Mouse (Mus musculus): ENCODE measurements at regions not wholly inside any gene's neighbourhood (a gene's known extent, or its start where the extent isn't known, plus 50 kb on each side); places are given as distances from the start of the nearest gene placed in this dataset.
A peak's percentile ranks its signal among the peaks of the same experiment; 100 is the strongest.

- ATAC-seq (ENCODE audit: low read depth) = no peak
These were observed 163.6 kb downstream of the Zfp36l1 start for GRCm38 (mm10) chr12:79949101-79949824.

GRCm38 (mm10) chr12:79947574-79947973, 165.2 kb downstream of the Zfp36l1 start:
- 72% methylated on average over 4 of the region's 4 CpGs for WGBS (ENCODE audit: insufficient replicate concordance)
- Histone ChIP-seq H3K4me1 (replicated peaks) (peaks cover 40% of the 10 kb centered on the region), H3K9me3 (replicated peaks) (no peaks in the 10 kb centered on the region), H3K4me2 (no peak overlapping the region), H3K27ac (no peak overlapping the region), H3K9ac (no peak overlapping the region), H3K36me3 (no peaks in the 10 kb centered on the region), H3K27me3 (no peaks in the 10 kb centered on the region), H3K4me3 (replicated peaks) (no peak overlapping the region)
- DNase-seq (no peak), ATAC-seq (ENCODE audit: low read depth) (no peak)

More at GRCm38 (mm10) chr12:79949101-79949824, 163.6 kb downstream of the Zfp36l1 start:
- H3K27me3 ChIP-seq = no peaks in the 10 kb centered on the region
- H3K36me3 ChIP-seq = no peaks in the 10 kb centered on the region
- DNase-seq = no peak
- H3K9ac ChIP-seq = no peak overlapping the region
- H3K4me3 ChIP-seq (replicated peaks) = no peak overlapping the region
- H3K27ac ChIP-seq = no peak overlapping the region
- no peak overlapping the region for H3K4me2 ChIP-seq
- peaks cover 24% of the 10 kb centered on the region for H3K4me1 ChIP-seq (replicated peaks)
- 64% methylated on average over 14 of the region's 14 CpGs for WGBS (ENCODE audit: insufficient replicate concordance)
- H3K9me3 ChIP-seq (replicated peaks) = no peaks in the 10 kb centered on the region

- no peak overlapping the region for H3K4me2 ChIP-seq
- no peak overlapping the region for H3K27ac ChIP-seq
- no peaks in the 10 kb centered on the region for H3K36me3 ChIP-seq
- DNase-seq = no peak
- H3K9ac ChIP-seq = no peak overlapping the region
- peaks cover 43% of the 10 kb centered on the region for H3K4me1 ChIP-seq (replicated peaks)
- H3K4me3 ChIP-seq (replicated peaks) = no peak overlapping the region
- WGBS (ENCODE audit: insufficient replicate concordance) = 76% methylated on average over 10 of the region's 10 CpGs
- ATAC-seq (ENCODE audit: low read depth) = no peak
- H3K9me3 ChIP-seq (replicated peaks) = no peaks in the 10 kb centered on the region
- no peaks in the 10 kb centered on the region for H3K27me3 ChIP-seq
These were observed 166.0 kb downstream of the Zfp36l1 start for GRCm38 (mm10) chr12:79946777-79947176.

DNA sequence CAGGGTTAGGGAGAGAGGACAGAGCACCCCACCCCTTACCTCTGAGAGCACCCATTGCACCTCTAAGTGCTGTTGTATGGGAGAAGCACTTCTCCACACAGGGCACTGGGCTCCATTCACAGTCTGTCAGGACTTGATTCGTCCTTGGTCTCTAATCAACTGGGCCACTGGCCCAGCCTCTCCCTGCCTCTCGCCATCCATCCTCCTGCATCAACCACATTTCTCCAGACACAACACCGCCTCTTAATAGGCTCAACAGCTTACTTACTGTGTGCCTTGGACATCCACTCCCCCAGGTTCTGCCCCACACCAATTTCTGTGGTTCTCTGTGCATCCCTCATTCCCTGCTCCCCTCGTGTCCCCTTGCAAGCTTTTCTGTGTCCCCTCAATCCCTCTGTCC, 166.9 kb downstream of the Zfp36l1 start:
- no peak for DNase-seq
- no peak overlapping the region for H3K4me3 ChIP-seq (replicated peaks)
- no peak overlapping the region for H3K9ac ChIP-seq
- no peak overlapping the region for H3K4me2 ChIP-seq
- no peaks in the 10 kb centered on the region for H3K9me3 ChIP-seq (replicated peaks)
- peaks cover 43% of the 10 kb centered on the region for H3K4me1 ChIP-seq (replicated peaks)
- peak overlapping the region; percentile 82 for H3K27ac ChIP-seq
- 68% methylated on average over 4 of the region's 4 CpGs for WGBS (ENCODE audit: insufficient replicate concordance)
- H3K36me3 ChIP-seq = no peaks in the 10 kb centered on the region
- H3K27me3 ChIP-seq = no peaks in the 10 kb centered on the region
- no peak for ATAC-seq (ENCODE audit: low read depth)

DNA sequence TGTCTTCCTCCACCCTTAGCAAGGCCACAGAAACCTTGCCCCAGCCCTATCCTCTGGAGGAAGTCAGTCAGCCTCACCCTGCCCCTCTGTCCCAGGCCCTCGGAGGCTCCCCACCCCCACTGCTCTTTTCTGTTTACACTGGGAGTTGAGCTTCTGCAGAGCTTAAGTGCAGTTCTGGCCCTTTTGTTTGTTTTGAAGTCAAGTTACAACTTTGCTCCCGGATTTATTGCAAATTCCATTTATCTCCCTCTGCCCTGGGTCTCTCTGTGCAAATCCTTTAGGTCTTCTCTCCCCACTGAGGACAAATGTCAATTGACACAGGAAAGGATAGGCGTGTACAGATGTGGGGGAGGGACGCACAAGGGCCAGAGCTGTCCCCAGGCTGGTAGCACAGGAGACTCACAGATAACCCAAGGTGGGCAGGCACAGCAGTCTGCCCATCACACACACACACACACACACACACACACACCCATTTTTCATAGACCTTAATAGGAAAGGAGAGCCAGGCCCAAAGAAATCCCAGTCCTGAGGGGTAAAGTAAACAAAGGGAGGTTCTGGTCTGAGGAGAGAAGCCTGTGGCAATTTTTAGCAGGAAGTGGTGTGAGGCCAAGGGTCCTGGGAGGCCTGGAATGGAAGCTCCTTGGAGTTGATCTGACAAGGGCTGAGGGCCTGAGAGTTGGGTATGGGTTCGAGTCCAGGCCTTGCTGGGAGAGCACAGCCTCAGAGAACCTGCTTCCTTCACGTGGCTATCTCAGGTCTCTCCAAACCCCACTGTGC, 167.9 kb downstream of the Zfp36l1 start:
- Histone ChIP-seq H3K4me2 (no peak overlapping the region), H3K9me3 (replicated peaks) (no peaks in the 10 kb centered on the region), H3K36me3 (no peaks in the 10 kb centered on the region), H3K9ac (no peak overlapping the region), H3K27ac (peak overlapping the region; percentile 82), H3K27me3 (no peaks in the 10 kb centered on the region), H3K4me3 (replicated peaks) (no peak overlapping the region), H3K4me1 (replicated peaks) (peaks cover 43% of the 10 kb centered on the region)
- ATAC-seq (ENCODE audit: low read depth) (peak; percentile 73), DNase-seq (no peak)
- 15% methylated on average over 6 of the region's 6 CpGs for WGBS (ENCODE audit: insufficient replicate concordance)

GRCm38 (mm10) chr12:79944090-79944489, 168.7 kb downstream of the Zfp36l1 start:
- Histone ChIP-seq H3K27ac (peak overlapping the region; percentile 82), H3K4me2 (no peak overlapping the region), H3K9me3 (replicated peaks) (no peaks in the 10 kb centered on the region), H3K4me3 (replicated peaks) (no peak overlapping the region), H3K27me3 (no peaks in the 10 kb centered on the region), H3K4me1 (replicated peaks) (peaks cover 43% of the 10 kb centered on the region), H3K36me3 (no peaks in the 10 kb centered on the region), H3K9ac (no peak overlapping the region)
- DNase-seq = no peak
- no peak for ATAC-seq (ENCODE audit: low read depth)
- 62% methylated on average over 10 of the region's 10 CpGs for WGBS (ENCODE audit: insufficient replicate concordance)

DNA sequence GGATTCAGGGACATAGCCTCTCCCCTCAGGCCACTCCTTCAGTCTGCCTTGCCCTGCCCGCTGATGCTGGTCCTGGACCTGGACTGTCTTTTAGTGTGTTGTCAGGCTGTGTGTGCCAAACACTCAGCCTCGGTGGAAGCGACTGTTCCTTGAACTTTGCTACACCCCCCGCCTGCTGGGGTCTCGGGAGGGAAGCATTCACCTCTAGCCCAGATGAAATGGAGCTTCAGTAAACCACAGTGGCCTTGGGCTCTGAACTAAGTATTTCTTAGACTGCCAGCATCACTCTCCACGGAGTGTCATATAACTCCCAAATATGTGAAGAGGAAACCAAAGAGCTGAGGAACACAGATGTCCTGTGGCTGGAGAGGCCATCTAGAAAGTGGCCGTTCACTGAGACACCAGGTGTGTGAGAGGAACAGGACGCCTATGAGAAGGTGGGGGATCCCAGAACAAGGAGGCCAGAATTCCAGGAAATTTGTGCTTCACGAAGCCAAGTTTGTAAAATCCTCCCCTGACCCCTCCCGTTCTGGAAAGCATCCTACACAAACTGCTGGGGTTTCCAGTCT, 170.2 kb downstream of the Zfp36l1 start:
- WGBS (ENCODE audit: insufficient replicate concordance) = 49% methylated on average over 10 of the region's 10 CpGs
- H3K4me3 ChIP-seq (replicated peaks) = no peak overlapping the region
- peaks cover 46% of the 10 kb centered on the region for H3K4me1 ChIP-seq (replicated peaks)
- H3K9me3 ChIP-seq (replicated peaks) = no peaks in the 10 kb centered on the region
- no peak overlapping the region for H3K4me2 ChIP-seq
- DNase-seq (no peak), ATAC-seq (ENCODE audit: low read depth) (no peak)
- no peaks in the 10 kb centered on the region for H3K27me3 ChIP-seq
- H3K36me3 ChIP-seq = no peaks in the 10 kb centered on the region
- no peak overlapping the region for H3K9ac ChIP-seq
- H3K27ac ChIP-seq = no peak overlapping the region

DNA sequence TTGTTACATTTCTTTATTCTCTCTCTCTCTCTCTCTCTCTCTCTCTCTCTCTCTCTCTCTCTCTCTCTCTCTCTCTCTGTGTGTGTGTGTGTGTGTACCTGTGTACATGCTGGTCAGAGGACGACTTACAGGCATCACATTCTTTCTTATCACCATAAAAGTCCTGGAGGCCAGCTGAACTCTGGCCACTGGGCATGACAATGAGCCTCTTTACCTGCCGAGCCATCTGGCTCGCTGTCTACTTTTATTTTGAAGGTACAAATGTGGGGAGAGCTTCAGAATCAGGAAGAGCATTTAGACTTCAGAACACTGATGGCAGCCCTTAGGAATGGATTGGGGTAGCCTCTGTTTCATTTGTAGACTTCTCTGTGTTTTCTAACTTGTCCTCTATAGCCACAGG, 171.0 kb downstream of the Zfp36l1 start:
- WGBS (ENCODE audit: insufficient replicate concordance) = 43% methylated on average over 3 of the region's 3 CpGs
- Histone ChIP-seq H3K9me3 (replicated peaks) (no peaks in the 10 kb centered on the region), H3K9ac (no peak overlapping the region), H3K4me3 (replicated peaks) (no peak overlapping the region), H3K27ac (no peak overlapping the region), H3K4me1 (replicated peaks) (peaks cover 46% of the 10 kb centered on the region), H3K4me2 (no peak overlapping the region), H3K27me3 (no peaks in the 10 kb centered on the region), H3K36me3 (no peaks in the 10 kb centered on the region)
- DNase-seq (no peak), ATAC-seq (ENCODE audit: low read depth) (no peak)

DNA sequence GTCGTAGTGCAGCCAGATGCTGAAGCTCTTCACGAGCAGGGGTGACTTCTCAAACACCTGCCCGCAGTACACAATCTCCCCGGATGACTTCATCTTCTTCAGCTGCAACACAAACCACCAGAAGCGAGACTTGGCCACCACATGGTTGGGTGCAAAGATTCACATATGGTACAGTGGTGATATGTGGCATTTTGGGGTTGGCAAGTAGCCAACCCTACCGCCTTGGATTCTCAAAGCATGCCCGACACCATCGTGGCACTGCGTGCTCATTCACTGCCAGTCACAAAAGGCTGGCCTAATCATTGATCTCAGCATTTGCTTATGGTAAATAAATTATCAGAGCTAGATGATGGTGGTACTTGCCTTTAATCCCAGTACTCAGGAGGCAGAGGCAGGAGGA, 173.4 kb downstream of the Zfp36l1 start:
- Histone ChIP-seq H3K9ac (no peak overlapping the region), H3K4me2 (no peak overlapping the region), H3K9me3 (replicated peaks) (no peaks in the 10 kb centered on the region), H3K4me3 (replicated peaks) (no peak overlapping the region), H3K36me3 (no peaks in the 10 kb centered on the region), H3K4me1 (replicated peaks) (peaks cover 24% of the 10 kb centered on the region), H3K27me3 (no peaks in the 10 kb centered on the region), H3K27ac (no peak overlapping the region)
- DNase-seq = no peak
- WGBS (ENCODE audit: insufficient replicate concordance) = 81% methylated on average over 9 of the region's 9 CpGs
- no peak for ATAC-seq (ENCODE audit: low read depth)

- Histone ChIP-seq H3K4me2 (no peak overlapping the region), H3K27me3 (no peaks in the 10 kb centered on the region), H3K36me3 (no peaks in the 10 kb centered on the region), H3K4me3 (replicated peaks) (no peak overlapping the region), H3K27ac (no peak overlapping the region), H3K9me3 (replicated peaks) (no peaks in the 10 kb centered on the region), H3K4me1 (replicated peaks) (peaks cover 10% of the 10 kb centered on the region), H3K9ac (no peak overlapping the region)
- ATAC-seq (ENCODE audit: low read depth) (no peak), DNase-seq (no peak)
- WGBS (ENCODE audit: insufficient replicate concordance) = 74% methylated on average over 4 of the region's 4 CpGs
These were observed 174.9 kb downstream of the Zfp36l1 start for GRCm38 (mm10) chr12:79937876-79938275.

DNA sequence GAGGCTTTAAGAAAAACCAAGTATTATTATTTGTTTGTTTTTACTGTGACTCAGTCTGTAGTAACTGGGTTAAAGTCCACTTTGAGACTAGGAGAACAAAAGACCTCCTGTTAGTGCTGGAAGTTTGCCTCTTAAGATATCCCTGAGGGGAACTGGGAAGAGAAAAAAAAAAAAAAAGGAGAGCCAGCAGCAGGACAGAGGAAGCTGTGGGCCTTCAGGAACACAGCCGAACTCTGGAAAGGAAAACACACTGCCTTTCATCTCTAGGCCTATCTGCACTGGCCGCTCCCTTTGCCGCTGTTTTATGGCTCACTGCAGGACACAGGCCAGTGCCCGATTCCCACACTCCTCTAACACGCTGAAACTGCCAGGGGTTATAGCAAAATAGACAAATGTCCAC, 176.1 kb downstream of the Zfp36l1 start:
- no peak overlapping the region for H3K4me2 ChIP-seq
- H3K4me3 ChIP-seq (replicated peaks) = no peak overlapping the region
- DNase-seq (no peak), ATAC-seq (ENCODE audit: low read depth) (no peak)
- no peaks in the 10 kb centered on the region for H3K9me3 ChIP-seq (replicated peaks)
- H3K36me3 ChIP-seq = no peaks in the 10 kb centered on the region
- H3K27me3 ChIP-seq = no peaks in the 10 kb centered on the region
- no peak overlapping the region for H3K27ac ChIP-seq
- WGBS (ENCODE audit: insufficient replicate concordance) = 58% methylated on average over 5 of the region's 5 CpGs
- 0 out of 2 replicates have a peak, but pooled peaks cover 3% of the 10 kb centered on the region for H3K4me1 ChIP-seq (replicated peaks)
- H3K9ac ChIP-seq = no peak overlapping the region
